Mouse (Mus musculus) C2C12 (cell line): ENCODE results near the gene Cramp1l. TPM values are rescaled to one million over a fixed set of nuclear protein-coding genes. Genes with fewer than 3 reads are reported as not detected.

Experiments
- H3K27me3 ChIP-seq: one replicate; pipeline ENCODE4 v1.6.1; 2011; ENCODE audit not compliant: control insufficient read depth, insufficient read depth, insufficient read length
- H3K36me3 ChIP-seq: one replicate; pipeline ENCODE4 v1.6.1; 2011; ENCODE audit not compliant: control insufficient read depth, insufficient read depth
- H3K4me3 ChIP-seq: one replicate; pipeline ENCODE4 v1.5.1; 2011; ENCODE audit warnings: mild to moderate bottlenecking, control low read depth; ENCODE audit not compliant: poor library complexity, insufficient read depth, severe bottlenecking
- H3K79me2 ChIP-seq: one replicate; pipeline ENCODE4 v1.6.1; 2011; ENCODE audit not compliant: control insufficient read depth, insufficient read depth
- H3K79me3 ChIP-seq: one replicate; pipeline ENCODE4 v1.6.1; 2011; ENCODE audit warnings: low read depth, control low read depth
- H3ac ChIP-seq: one replicate; pipeline ENCODE3; 2011; ENCODE audit warnings: low read depth; ENCODE audit not compliant: control insufficient read depth, insufficient read length
- CEBPB ChIP-seq: IDR thresholded peaks from one replicate; pipeline ENCODE4 v1.6.1; 2011; ENCODE audit warnings: low read depth, mild to moderate bottlenecking, control low read depth, moderate library complexity
- CTCF ChIP-seq: IDR thresholded peaks from one replicate; pipeline ENCODE4 v1.5.1; 2011; ENCODE audit not compliant: control insufficient read depth, insufficient read depth, insufficient read length
- FOSL1 ChIP-seq: IDR thresholded peaks from one replicate; pipeline ENCODE4 v1.8.0; 2011; ENCODE audit warnings: mild to moderate bottlenecking, low read length; ENCODE audit not compliant: poor library complexity, insufficient read depth, severe bottlenecking
- MAX ChIP-seq: IDR thresholded peaks from one replicate; pipeline ENCODE4 v1.6.1; 2011; ENCODE audit warnings: mild to moderate bottlenecking, control low read depth
- MYOD1 ChIP-seq: IDR thresholded peaks from one replicate; pipeline ENCODE4 v1.6.1; 2011; ENCODE audit warnings: low read depth; ENCODE audit not compliant: control insufficient read depth, insufficient read length
- MYOG ChIP-seq: IDR thresholded peaks from one replicate; pipeline ENCODE4 v1.6.1; 2011; ENCODE audit not compliant: control insufficient read depth, insufficient read length; ENCODE audit errors: extremely low read depth
- USF1 ChIP-seq: IDR thresholded peaks from one replicate; pipeline ENCODE4 v1.6.1; 2011; ENCODE audit warnings: low read depth, mild to moderate bottlenecking, control low read depth, moderate library complexity
- polyA plus RNA-seq: library from polyadenylated mRNA; unstranded; fragments of >200 nt; fragmentation: generic; extraction: Trizol; gene quantifications from one replicate; pipeline ENCODE4 v1.2.1, GENCODE M21; 2012; ENCODE audit warnings: missing spikeins

Cramp1l gene
- polyA plus RNA-seq, 1 experiment = 4.3 TPM

- H3ac ChIP-seq = no peak overlapping the region
- TF ChIP-seq MYOD1 (no peak), FOSL1 (no peak), CEBPB (no peak), MYOG (no peak), MAX (no peak), CTCF (no peak), USF1 (no peak)
- H3K36me3 ChIP-seq = peaks cover 86% of the 10 kb centered on the region
- H3K79me2 ChIP-seq = peaks cover 6% of the 10 kb centered on the region
- H3K27me3 ChIP-seq = no peaks in the 10 kb centered on the region
- H3K4me3 ChIP-seq = no peak overlapping the region
- H3K79me3 ChIP-seq = no peaks in the 10 kb centered on the region
Observed at GRCm38 (mm10) chr17:24987221-24987620, 28.4 kb downstream of the Cramp1l start.

GRCm38 (mm10) chr17:24960852-24961715, 54.5 kb downstream of the Cramp1l start:
- H3K4me3 ChIP-seq = no peak overlapping the region
- peaks cover 45% of the 10 kb centered on the region for H3K36me3 ChIP-seq
- TF ChIP-seq MYOG = no peak
- TF ChIP-seq MAX = peak; percentile 7
- TF ChIP-seq CTCF = no peak
- TF ChIP-seq FOSL1 = no peak

GRCm38 (mm10) chr17:24960135-24960851, 55.3 kb downstream of the Cramp1l start, which contains the start of gene Jpt2:
TSS of gene Jpt2 (minus strand) at chr17:24960689.
- Histone ChIP-seq H3K36me3 (peaks cover 43% of the 10 kb centered on the region), H3K4me3 (peak within 1 kb of the TSS; percentile 83), H3ac (peak within 1 kb of the TSS; percentile 97), H3K79me2 (peaks cover 50% of the 10 kb centered on the region), H3K27me3 (no peaks in the 10 kb centered on the region), H3K79me3 (peaks cover 23% of the 10 kb centered on the region)
- TF ChIP-seq CTCF = no peak
- peak; percentile 24 for TF ChIP-seq MAX

More at GRCm38 (mm10) chr17:24960852-24961715, 54.5 kb downstream of the Cramp1l start:
- H3K79me2 ChIP-seq = peaks cover 43% of the 10 kb centered on the region
- H3K79me3 ChIP-seq = peaks cover 23% of the 10 kb centered on the region
- no peaks in the 10 kb centered on the region for H3K27me3 ChIP-seq
- H3ac ChIP-seq = peak overlapping the region; percentile 60

GRCm38 (mm10) chr17:24959371-24959770, 56.2 kb downstream of the Cramp1l start:
- Histone ChIP-seq H3K36me3 (peaks cover 42% of the 10 kb centered on the region), H3K79me2 (peaks cover 53% of the 10 kb centered on the region), H3K27me3 (no peaks in the 10 kb centered on the region), H3K4me3 (peak overlapping the region; percentile 83), H3K79me3 (peaks cover 23% of the 10 kb centered on the region), H3ac (peak overlapping the region; percentile 97)
- TF ChIP-seq MYOG (no peak), MYOD1 (no peak), USF1 (no peak), CTCF (no peak), FOSL1 (no peak), MAX (no peak)

GRCm38 (mm10) chr17:24953291-24953690, 62.3 kb downstream of the Cramp1l start:
- no peak overlapping the region for H3ac ChIP-seq
- H3K79me3 ChIP-seq = peaks cover 15% of the 10 kb centered on the region
- H3K79me2 ChIP-seq = peaks cover 64% of the 10 kb centered on the region
- no peak for TF ChIP-seq MYOD1
- TF ChIP-seq CEBPB = no peak
- TF ChIP-seq MAX = no peak
- TF ChIP-seq USF1 = no peak
- TF ChIP-seq MYOG = no peak
- TF ChIP-seq FOSL1 = no peak
- no peak for TF ChIP-seq CTCF
- H3K27me3 ChIP-seq = no peaks in the 10 kb centered on the region
- H3K4me3 ChIP-seq = no peak overlapping the region
- H3K36me3 ChIP-seq = peaks cover 48% of the 10 kb centered on the region

- no peak for TF ChIP-seq MAX
- Histone ChIP-seq H3K36me3 (peaks cover 64% of the 10 kb centered on the region), H3K79me2 (peaks cover 39% of the 10 kb centered on the region), H3K4me3 (no peak overlapping the region), H3K79me3 (peaks cover 10% of the 10 kb centered on the region), H3ac (no peak overlapping the region), H3K27me3 (no peaks in the 10 kb centered on the region)
Observed at GRCm38 (mm10) chr17:24950671-24951070, 64.9 kb downstream of the Cramp1l start.
